Mouse (Mus musculus) cerebellum, postnatal 25 days (tissue): ENCODE results near the gene Slc45a2.

ENCODE experiments used
- DNase-seq, 2 experiments: peaks; one replicate each; pipeline ENCODE4 v3.0.0; 2021; ENCODE audit warnings: mixed read lengths in 2 of 2

Gene Slc45a2

GRCm38 (mm10) chr15:11008756-11009155 is 8.2 kb downstream of the Slc45a2 start:
- DNase-seq = no peak

GRCm38 (mm10) chr15:11010976-11011548 is 10.5 kb downstream of the Slc45a2 start:
- DNase-seq = no peak

GRCm38 (mm10) chr15:11014931-11015330 is 14.4 kb downstream of the Slc45a2 start:
- DNase-seq = no peak

GRCm38 (mm10) chr15:11026801-11027561 is 26.5 kb downstream of the Slc45a2 start:
- no peak for DNase-seq

- DNase-seq = no peak
Observed at GRCm38 (mm10) chr15:11030188-11030587, 29.7 kb downstream of the Slc45a2 start.

- DNase-seq = no peak
Observed at GRCm38 (mm10) chr15:11035947-11036474, 35.5 kb downstream of the Slc45a2 start.

GRCm38 (mm10) chr15:11036535-11037375 is 36.2 kb downstream of the Slc45a2 start:
- DNase-seq = peak; percentile 15 to 19

GRCm38 (mm10) chr15:11037376-11037695 is 36.8 kb downstream of the Slc45a2 start:
- peak in 1 of 2 experiments; percentile 13 for DNase-seq

GRCm38 (mm10) chr15:11037711-11038110 is 37.2 kb downstream of the Slc45a2 start, which contains the start of gene Rxfp3:
Gene Rxfp3, minus strand, starts transcription at chr15:11037991.
- peak in 1 of 2 experiments; percentile 5 for DNase-seq

- DNase-seq = peak; percentile 41 to 60
Observed at GRCm38 (mm10) chr15:11038476-11038875, 38.0 kb downstream of the Slc45a2 start.

GRCm38 (mm10) chr15:11040067-11040466 is 39.5 kb downstream of the Slc45a2 start:
- no peak for DNase-seq

GRCm38 (mm10) chr15:11041229-11041628 is 40.7 kb downstream of the Slc45a2 start:
- DNase-seq = no peak

- DNase-seq = no peak
Observed at GRCm38 (mm10) chr15:11042828-11043227, 42.3 kb downstream of the Slc45a2 start.

GRCm38 (mm10) chr15:11053678-11054439 is 53.3 kb downstream of the Slc45a2 start:
- no peak for DNase-seq

GRCm38 (mm10) chr15:11054440-11055080 is 54.0 kb downstream of the Slc45a2 start:
- DNase-seq = no peak

- no peak for DNase-seq
Observed at GRCm38 (mm10) chr15:11062903-11063302, 62.4 kb downstream of the Slc45a2 start.

- no peak for DNase-seq
Observed at GRCm38 (mm10) chr15:11064160-11064557, 63.6 kb downstream of the Slc45a2 start.

GRCm38 (mm10) chr15:11064558-11065411 is 64.3 kb downstream of the Slc45a2 start, which contains the start of gene Adamts12:
Gene Adamts12, plus strand, starts transcription at chr15:11064790.
- peak; percentile 9 to 13 for DNase-seq

- no peak for DNase-seq
Observed at GRCm38 (mm10) chr15:11065528-11066171, 65.1 kb downstream of the Slc45a2 start.

- DNase-seq = no peak
Observed at GRCm38 (mm10) chr15:11066299-11066698, 65.8 kb downstream of the Slc45a2 start.
